Mouse (Mus musculus) limb, embryonic 11.5 days (tissue): ENCODE data around the gene Scarb1. TPM values are rescaled to one million over a fixed set of nuclear protein-coding genes. Genes with fewer than 3 reads are reported as not detected.

Source experiments
- ATAC-seq: fragments of 200-750 bp; cut with Nextera tagmentation; 2 replicates; pipeline ENCODE4 v1.8.0; 2017; ENCODE audit warnings: low read depth; ENCODE audit not compliant: insufficient number of reproducible peaks, low FRiP score, low TSS enrichment
- DNase-seq: peaks from one replicate; pipeline ENCODE4 v3.0.0-alpha.2; 2015; ENCODE audit warnings: low spot score
- H3K27ac ChIP-seq: fragments of 300-500 bp; sonication (generic); replicated peaks from 2 replicates; pipeline ENCODE4 v1.5.1; 2014; ENCODE audit warnings: low read depth, mild to moderate bottlenecking, low read length
- H3K27me3 ChIP-seq: fragments of 300-500 bp; sonication (generic); 2 replicates; pipeline ENCODE4 v1.6.1; 2014; ENCODE audit warnings: mild to moderate bottlenecking, low read length, mixed read lengths; ENCODE audit not compliant: control insufficient read depth, insufficient read depth
- H3K36me3 ChIP-seq: fragments of 300-500 bp; sonication (generic); 2 replicates; pipeline ENCODE4 v1.6.1; 2014; ENCODE audit warnings: mild to moderate bottlenecking, low read length, moderate library complexity, mixed read lengths; ENCODE audit not compliant: control insufficient read depth, insufficient read depth
- H3K4me1 ChIP-seq: fragments of 300-500 bp; sonication (generic); 2 replicates; pipeline ENCODE4 v1.6.1; 2014; ENCODE audit warnings: low read length, mixed read lengths; ENCODE audit not compliant: control insufficient read depth, insufficient read depth
- H3K4me2 ChIP-seq: fragments of 300-500 bp; sonication (generic); 2 replicates; pipeline ENCODE4 v1.6.1; 2014; ENCODE audit warnings: low read depth, mild to moderate bottlenecking, moderate library complexity; ENCODE audit not compliant: severe bottlenecking
- H3K4me3 ChIP-seq: fragments of 300-500 bp; sonication (generic); 2 replicates; pipeline ENCODE4 v1.5.1; 2014; ENCODE audit warnings: low read depth, low read length
- H3K9ac ChIP-seq: fragments of 300-500 bp; sonication (generic); 2 replicates; pipeline ENCODE4 v1.6.1; 2014; ENCODE audit warnings: mild to moderate bottlenecking, low read length
- H3K9me3 ChIP-seq: fragments of 300-500 bp; sonication (generic); 2 replicates; pipeline ENCODE4 v1.6.1; 2016; ENCODE audit warnings: low read length; ENCODE audit not compliant: control insufficient read depth
- WGBS: fragments of 180-500 bp; shearing (Covaris S2); extraction: QIAGEN DNeasy Blood & Tissue Kit; methylation state at CpG from one replicate; pipeline ENCODE4 v1.1.7; 2014; 5-methylcytosine and 5-hydroxymethylcytosine counted together
- polyA plus RNA-seq: library from polyadenylated mRNA; unstranded; fragments of >200 nt; fragmentation: Nextera tagmentation; extraction: Ambion mirVana; gene quantifications from 2 replicates; pipeline ENCODE4 v1.2.1, GENCODE M21; 2014

The Scarb1 gene
- polyA plus RNA-seq, 1 experiment from 2014 or later, result 30.3 TPM

GRCm38 (mm10) chr5:125245534-125246151, 95.3 kb downstream of the Scarb1 start:
- H3K36me3 ChIP-seq, result no peaks in the 10 kb centered on the region
- H3K27ac ChIP-seq, result no peak overlapping the region
- peaks cover 23% of the 10 kb centered on the region for H3K4me1 ChIP-seq
- peak overlapping the region; percentile 24 for H3K4me3 ChIP-seq
- ATAC-seq (no peak), DNase-seq (peak; percentile 60)
- peak overlapping the region; percentile 56 for H3K9ac ChIP-seq
- 3% methylated on average over 27 of the region's 27 CpGs for WGBS
- peak overlapping the region; percentile 77 for H3K4me2 ChIP-seq
- no peaks in the 10 kb centered on the region for H3K27me3 ChIP-seq
- H3K9me3 ChIP-seq, result no peaks in the 10 kb centered on the region

DNA sequence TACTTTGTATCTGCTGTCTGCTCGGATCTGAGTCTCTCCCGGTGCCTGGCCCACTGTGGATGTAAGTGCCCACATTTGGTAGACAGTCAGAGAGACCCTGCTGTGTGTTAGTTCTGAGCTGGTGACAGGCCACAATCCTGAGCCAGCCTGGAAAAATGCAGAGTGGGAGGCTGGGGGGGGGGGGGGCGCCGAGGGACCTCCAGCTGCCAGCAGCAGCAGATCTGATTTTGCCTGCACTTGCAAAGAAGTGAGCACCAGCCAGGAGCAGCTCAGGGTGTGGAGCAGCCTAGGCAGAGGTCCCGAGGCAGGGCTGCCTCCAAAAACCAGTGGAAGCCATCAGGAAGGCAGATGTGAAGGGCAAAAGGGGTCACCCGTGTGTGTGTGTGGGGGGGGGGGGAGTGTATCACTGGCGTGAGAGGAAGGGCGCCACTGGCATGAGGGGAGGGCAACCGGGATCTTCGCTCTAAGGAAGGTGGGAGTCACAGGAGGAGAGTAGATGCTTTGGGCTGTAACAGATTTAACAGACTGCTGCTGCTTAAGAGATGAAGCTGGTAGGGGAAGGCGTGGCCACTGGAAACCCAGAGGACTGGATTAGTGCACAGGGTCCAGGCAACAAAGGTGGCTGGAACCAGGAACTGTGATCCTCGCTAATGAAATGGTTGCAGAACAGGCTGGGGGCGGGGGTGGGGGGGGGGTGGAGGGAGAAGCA, 95.9 kb downstream of the Scarb1 start:
- no peak for ATAC-seq
- Histone ChIP-seq H3K9me3 (no peaks in the 10 kb centered on the region), H3K27me3 (no peaks in the 10 kb centered on the region), H3K4me3 (peak overlapping the region; percentile 24), H3K4me2 (peak overlapping the region; percentile 77), H3K4me1 (peaks cover 23% of the 10 kb centered on the region), H3K9ac (peak overlapping the region; percentile 56), H3K27ac (no peak overlapping the region), H3K36me3 (no peaks in the 10 kb centered on the region)
- WGBS, result 12% methylated on average over 13 of the region's 13 CpGs
- peak; percentile 46 for DNase-seq

DNA sequence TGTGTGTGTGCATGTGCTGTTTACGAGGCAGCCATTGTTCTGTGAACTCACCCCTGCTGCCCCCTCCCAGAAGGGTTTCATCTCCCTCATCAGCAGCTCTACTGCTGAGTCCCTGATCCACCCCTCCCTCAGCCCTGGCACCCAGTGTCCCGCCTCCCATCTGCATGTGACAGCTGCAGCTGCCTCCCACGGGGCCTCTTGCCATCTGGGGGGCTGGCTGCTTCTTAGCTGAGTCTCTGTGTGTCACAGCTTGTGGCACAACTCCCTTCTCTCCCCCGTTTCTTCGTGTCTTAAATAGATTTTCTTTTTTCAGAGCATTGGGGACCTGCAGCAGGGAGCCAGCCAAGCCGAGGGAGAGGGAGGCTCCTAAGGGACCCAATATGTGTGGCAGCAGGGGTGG, 97.0 kb downstream of the Scarb1 start:
- ATAC-seq (no peak; the same call in 1 of the 2 replicates), DNase-seq (no peak)
- Histone ChIP-seq H3K9me3 (no peaks in the 10 kb centered on the region), H3K4me1 (peaks cover 23% of the 10 kb centered on the region), H3K27ac (no peak overlapping the region), H3K9ac (no peak overlapping the region), H3K36me3 (no peaks in the 10 kb centered on the region), H3K27me3 (no peaks in the 10 kb centered on the region), H3K4me3 (no peak overlapping the region), H3K4me2 (no peak overlapping the region)
- 60% methylated on average over 6 of the region's 6 CpGs for WGBS

- Histone ChIP-seq H3K4me2 (no peak overlapping the region), H3K9ac (no peak overlapping the region), H3K4me1 (peaks cover 23% of the 10 kb centered on the region), H3K27me3 (no peaks in the 10 kb centered on the region), H3K27ac (0 out of 2 replicates have a peak overlapping the region, but pooled peaks have one; percentile 26), H3K4me3 (no peak overlapping the region), H3K9me3 (no peaks in the 10 kb centered on the region), H3K36me3 (no peaks in the 10 kb centered on the region)
- DNase-seq (no peak), ATAC-seq (no peak)
- 49% methylated on average over 7 of the region's 7 CpGs for WGBS
Measured at GRCm38 (mm10) chr5:125242111-125242510, 98.8 kb downstream of the Scarb1 start.

GRCm38 (mm10) chr5:125241627-125242026, 99.3 kb downstream of the Scarb1 start:
- no peak overlapping the region for H3K27ac ChIP-seq
- WGBS, result 22% methylated on average over 5 of the region's 7 CpGs
- no peak overlapping the region for H3K9ac ChIP-seq
- H3K4me2 ChIP-seq, result no peak overlapping the region
- H3K4me3 ChIP-seq, result no peak overlapping the region
- H3K27me3 ChIP-seq, result no peaks in the 10 kb centered on the region
- DNase-seq (peak; percentile 44), ATAC-seq (0 out of 2 replicates have a peak, but pooled peaks have one; percentile 45)
- no peaks in the 10 kb centered on the region for H3K36me3 ChIP-seq
- peaks cover 23% of the 10 kb centered on the region for H3K4me1 ChIP-seq
- no peaks in the 10 kb centered on the region for H3K9me3 ChIP-seq

- Histone ChIP-seq H3K4me3 (no peak overlapping the region), H3K9ac (no peak overlapping the region), H3K4me1 (peaks cover 16% of the 10 kb centered on the region), H3K27ac (no peak overlapping the region), H3K4me2 (no peak overlapping the region), H3K27me3 (no peaks in the 10 kb centered on the region), H3K9me3 (no peaks in the 10 kb centered on the region), H3K36me3 (no peaks in the 10 kb centered on the region)
- WGBS, result 13% methylated on average over 6 of the region's 6 CpGs
- ATAC-seq, result no peak
- peak; percentile 35 for DNase-seq
Measured at GRCm38 (mm10) chr5:125240124-125240781, 100.6 kb downstream of the Scarb1 start.

- H3K9ac ChIP-seq, result no peak overlapping the region
- H3K27ac ChIP-seq, result no peak overlapping the region
- no peak overlapping the region for H3K4me3 ChIP-seq
- H3K36me3 ChIP-seq, result no peaks in the 10 kb centered on the region
- no peaks in the 10 kb centered on the region for H3K27me3 ChIP-seq
- H3K4me2 ChIP-seq, result no peak overlapping the region
- ATAC-seq, result no peak
- no peak for DNase-seq
- 52% methylated on average over 6 of the region's 6 CpGs for WGBS
- H3K4me1 ChIP-seq, result no peaks in the 10 kb centered on the region
- H3K9me3 ChIP-seq, result no peaks in the 10 kb centered on the region
Measured at GRCm38 (mm10) chr5:125235874-125236273, 105.0 kb downstream of the Scarb1 start.

DNA sequence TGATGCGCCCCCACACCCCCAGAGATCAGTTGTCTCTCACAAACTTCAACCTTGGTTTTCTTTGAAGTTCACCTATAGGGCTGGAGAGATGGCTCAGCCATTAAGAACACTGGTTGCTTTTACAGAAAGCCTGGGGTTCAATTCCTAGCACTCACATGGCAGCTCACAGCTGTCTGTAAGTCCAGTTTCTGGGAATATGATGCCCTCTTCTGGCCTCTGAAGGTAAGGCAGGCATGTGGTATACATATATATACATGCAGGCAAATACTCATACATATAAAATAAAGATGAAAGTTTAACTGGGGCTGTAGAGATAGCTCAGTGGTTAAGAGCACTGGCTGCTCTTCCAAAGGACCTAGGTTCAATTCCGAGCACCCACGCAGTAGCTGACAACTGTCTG, 105.5 kb downstream of the Scarb1 start:
- H3K27ac ChIP-seq, result no peak overlapping the region
- no peak overlapping the region for H3K9ac ChIP-seq
- 92% methylated on average over 3 of the region's 3 CpGs for WGBS

More for the DNA sequence above, 105.5 kb downstream of the Scarb1 start:
- Histone ChIP-seq H3K27me3 (no peaks in the 10 kb centered on the region), H3K9me3 (no peaks in the 10 kb centered on the region), H3K4me3 (no peak overlapping the region), H3K36me3 (no peaks in the 10 kb centered on the region), H3K4me1 (no peaks in the 10 kb centered on the region), H3K4me2 (no peak overlapping the region)
- no peak for ATAC-seq
- DNase-seq, result peak; percentile 37
